ENCODE assay signal across 8 mouse cellular contexts in genomic region chr4:43559519-43560242, GRCm38 (mm10). TPM values are rescaled to one million over a fixed set of nuclear protein-coding genes. Genes with fewer than 3 reads are reported as not detected.
DNase-seq lines count a peak whose midpoint lies in the region; ATAC-seq and TF ChIP-seq lines count a peak whose summit lies in the region.

No protein-coding gene starts in this region.

- peak overlapping the region; percentile 99 for H3K27ac ChIP-seq in kidney, postnatal 0 days
- peak overlapping the region; percentile 76 for H3K27ac ChIP-seq in intestine, embryonic 16.5 days (ENCODE audit: low read length)

- H3K4me3 ChIP-seq in kidney, postnatal 0 days (replicated peaks; ENCODE audit: low read depth, low read length): peak overlapping the region; percentile 65; the same call in 1 of the 2 replicates
- peak overlapping the region; percentile 71 for H3K4me3 ChIP-seq in intestine, embryonic 16.5 days (ENCODE audit: low read length)

- H3K4me1 ChIP-seq in kidney, postnatal 0 days (replicated peaks; ENCODE audit: insufficient read depth, low read length): peaks cover 49% of the 10 kb centered on the region
- peaks cover 48% of the 10 kb centered on the region for H3K4me1 ChIP-seq in intestine, embryonic 16.5 days (ENCODE audit: control insufficient read depth, insufficient read depth, low read length)

- H3K9ac ChIP-seq in kidney, postnatal 0 days (ENCODE audit: low read depth, low read length): 0 out of 2 replicates have a peak overlapping the region, but pooled peaks have one; percentile 92
- H3K9ac ChIP-seq in intestine, embryonic 16.5 days (ENCODE audit: low read depth, low read length): peak overlapping the region; percentile 95

- H3K4me2 ChIP-seq in kidney, postnatal 0 days (ENCODE audit: low read length): peak overlapping the region; percentile 79
- H3K4me2 ChIP-seq in intestine, embryonic 16.5 days (ENCODE audit: low read depth, low read length): peak overlapping the region; percentile 90

- no peak for ATAC-seq in kidney, postnatal 0 days (replicated peaks; ENCODE audit: low FRiP score, low read depth)
- no peak for ATAC-seq in intestine, embryonic 16.5 days

- DNase-seq in kidney, postnatal 0 days (ENCODE audit: low spot score): no peak
- DNase-seq in kidney, adult 8-10 months: no peak
- peak; percentile 32 for DNase-seq in c-Kit-positive CD71-positive TER-119-positive erythroid progenitor cells, embryonic 14.5 days (ENCODE audit: low spot score)
- peak; percentile 22 for DNase-seq in naive thymus-derived CD4-positive, alpha-beta T cell, adult 2 months (ENCODE audit: low read depth)
- DNase-seq in urinary bladder, postnatal 14 days (ENCODE audit: low spot score): no peak
- DNase-seq in frontal cortex, postnatal 25 days (ENCODE audit: low spot score in 2 of 2): no peak
- no peak for DNase-seq in urinary bladder, postnatal 36 days (ENCODE audit: low spot score in 2 of 2)

- H3K9me3 ChIP-seq in kidney, postnatal 0 days (replicated peaks; ENCODE audit: low read length): no peaks in the 10 kb centered on the region
- H3K9me3 ChIP-seq in intestine, embryonic 16.5 days (ENCODE audit: control insufficient read depth, low read length): no peaks in the 10 kb centered on the region

- H3K36me3 ChIP-seq in kidney, postnatal 0 days (ENCODE audit: insufficient read depth, low read length): peaks cover 21% of the 10 kb centered on the region
- peaks cover 14% of the 10 kb centered on the region for H3K36me3 ChIP-seq in intestine, embryonic 16.5 days (ENCODE audit: control insufficient read depth, insufficient read depth, low read length)

- H3K27me3 ChIP-seq in kidney, postnatal 0 days (ENCODE audit: insufficient read depth, low read length): no peaks in the 10 kb centered on the region
- no peaks in the 10 kb centered on the region for H3K27me3 ChIP-seq in intestine, embryonic 16.5 days (replicated peaks; ENCODE audit: control insufficient read depth, insufficient read depth, low read length)

- 60% methylated on average over 13 of the region's 13 CpGs for WGBS in kidney, postnatal 0 days
- 65% methylated on average over 13 of the region's 13 CpGs for WGBS in intestine, embryonic 16.5 days

- TF ChIP-seq CTCF in kidney, postnatal 0 days (IDR thresholded peaks at IDR 0.05; ENCODE audit: low read depth): no peak

RNA-seq across cellular contexts. Expression of gene Creb3, which starts 2.5 kb away (rescaled TPM):
- 74.1 and 76.5 TPM in 2 replicates for polyA plus RNA-seq in kidney, postnatal 0 days (2015; fragmentation: Nextera tagmentation; extraction: Ambion mirVana)
- polyA plus RNA-seq in intestine, embryonic 16.5 days (2015; fragmentation: Nextera tagmentation; extraction: Ambion mirVana): 78.7 and 80.5 TPM in 2 replicates

RNA-seq across cellular contexts. Expression of gene Tln1, which starts 2.8 kb away (rescaled TPM):
- polyA plus RNA-seq in kidney, postnatal 0 days (2015; fragmentation: Nextera tagmentation; extraction: Ambion mirVana): 64.9 and 65.8 TPM in 2 replicates
- polyA plus RNA-seq in intestine, embryonic 16.5 days (2015; fragmentation: Nextera tagmentation; extraction: Ambion mirVana): 41.2 and 41.9 TPM in 2 replicates

RNA-seq across cellular contexts. Expression of gene Rgp1, which starts 18.8 kb away (rescaled TPM):
- 15.9 and 17.8 TPM in 2 replicates for polyA plus RNA-seq in kidney, postnatal 0 days (2015; fragmentation: Nextera tagmentation; extraction: Ambion mirVana)
- 18.2 and 19.5 TPM in 2 replicates for polyA plus RNA-seq in intestine, embryonic 16.5 days (2015; fragmentation: Nextera tagmentation; extraction: Ambion mirVana)

RNA-seq across cellular contexts. Expression of gene Gba2, which starts 19.0 kb away (rescaled TPM):
- polyA plus RNA-seq in kidney, postnatal 0 days (2015; fragmentation: Nextera tagmentation; extraction: Ambion mirVana): 14.2 and 15.9 TPM in 2 replicates
- 12.5 and 12.9 TPM in 2 replicates for polyA plus RNA-seq in intestine, embryonic 16.5 days (2015; fragmentation: Nextera tagmentation; extraction: Ambion mirVana)

RNA-seq across cellular contexts. Expression of gene Msmp, which starts 24.6 kb away (rescaled TPM):
- polyA plus RNA-seq in kidney, postnatal 0 days (2015; fragmentation: Nextera tagmentation; extraction: Ambion mirVana): 2.0 and 2.5 TPM in 2 replicates
- 1.0 TPM in 1 of 2 replicates, not detected in the other for polyA plus RNA-seq in intestine, embryonic 16.5 days (2015; fragmentation: Nextera tagmentation; extraction: Ambion mirVana)

Comparison
In these comparisons a context has a peak if more than half of its experiments do, and no peak if none do; other contexts are left out.
1. DNase-seq: peak in c-Kit-positive CD71-positive TER-119-positive erythroid progenitor cells, embryonic 14.5 days (single experiment) and naive thymus-derived CD4-positive, alpha-beta T cell, adult 2 months (single experiment); none in kidney, postnatal 0 days (single experiment), kidney, adult 8-10 months (0 of 2), urinary bladder, postnatal 14 days (single experiment), frontal cortex, postnatal 25 days (0 of 2) and urinary bladder, postnatal 36 days (0 of 2).